Mouse (Mus musculus): ENCODE measurements around the gene Nrd1. TPM values are rescaled to one million over a fixed set of nuclear protein-coding genes. Genes with fewer than 3 reads are reported as not detected.

Nrd1 gene
- polyA plus RNA-seq, 1 experiment from 2014 or later: 77.0 TPM

DNA sequence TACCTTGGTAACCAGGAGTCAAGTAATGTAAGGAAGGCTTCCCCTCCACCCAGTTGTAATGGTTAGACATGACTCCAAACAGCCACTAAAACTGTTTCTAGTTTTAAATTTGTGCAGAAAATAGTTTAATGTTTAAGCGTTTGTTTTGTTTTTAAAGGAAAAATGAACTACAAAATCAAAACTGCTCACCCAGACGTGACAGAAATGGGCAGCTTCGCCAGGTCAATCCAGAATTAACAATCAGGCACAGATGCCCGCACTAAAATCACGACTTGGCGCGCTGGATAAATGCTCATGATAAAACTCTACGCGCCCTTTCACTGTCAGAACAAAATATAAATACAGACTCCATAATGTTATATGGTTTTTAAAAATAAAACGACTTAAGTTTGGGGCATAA lies 109.2 kb downstream of the Nrd1 start:
- H3K4me3 ChIP-seq: no peak overlapping the region
- no peak for DNase-seq (ENCODE audit: low spot score)
- H3K9me3 ChIP-seq (replicated peaks): no peaks in the 10 kb centered on the region
- WGBS: 91% methylated on average over 10 of the region's 10 CpGs
- no peaks in the 10 kb centered on the region for H3K36me3 ChIP-seq
- no peaks in the 10 kb centered on the region for H3K27me3 ChIP-seq (ENCODE audit: low read depth, poor library complexity, severe bottlenecking)
- H3K4me1 ChIP-seq: no peaks in the 10 kb centered on the region
- H3K27ac ChIP-seq: no peak overlapping the region

DNA sequence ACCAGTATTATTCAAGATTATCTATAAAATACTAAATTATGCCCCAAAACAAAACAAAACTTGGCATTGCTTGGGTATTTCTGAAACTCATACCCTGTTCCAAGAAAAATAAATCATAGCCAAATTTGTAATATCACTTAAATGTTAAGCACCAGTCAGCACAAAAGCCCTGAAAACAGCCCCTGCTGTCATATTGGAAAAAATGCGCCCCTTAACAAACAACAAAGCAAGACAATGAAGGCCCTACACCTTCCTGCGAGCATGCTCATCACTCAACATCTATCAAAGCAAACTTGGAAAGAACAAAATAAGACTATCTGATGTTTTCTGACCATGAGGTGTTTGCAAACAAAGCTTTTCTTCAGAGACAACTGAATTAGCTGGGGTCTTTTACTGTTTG lies 110.5 kb downstream of the Nrd1 start:
- Histone ChIP-seq H3K4me1 (no peaks in the 10 kb centered on the region), H3K9me3 (replicated peaks) (no peaks in the 10 kb centered on the region), H3K36me3 (no peaks in the 10 kb centered on the region), H3K4me3 (no peak overlapping the region), H3K27ac (no peak overlapping the region), H3K27me3 (ENCODE audit: low read depth, poor library complexity, severe bottlenecking) (no peaks in the 10 kb centered on the region)
- DNase-seq (ENCODE audit: low spot score): no peak
- WGBS: 90% methylated on average over 2 of the region's 2 CpGs

MicroRNAs encoded within 50 kb of the gene (microRNA counts, 519-probe panel; counts per million panel counts)
- microRNA mmu-miR-761: 684 counts per million, percentile 72 among the panel's probes with 10 or more counts

Small RNA genes lying within 50 kb of the gene (microRNA-seq; reads per million reads assigned to microRNA genes)
- gene Mir761: not detected

Other genes with a start within 250 kb of the Nrd1 start
- gene Zfyve9, start 219.9 kb upstream of the Nrd1 start, polyA plus RNA-seq (2016; fragmentation: Nextera tagmentation; extraction: Ambion mirVana): 4.5 and 5.1 TPM in 2 replicates
- gene Btf3l4, start 167.0 kb upstream of the Nrd1 start, polyA plus RNA-seq (2016; fragmentation: Nextera tagmentation; extraction: Ambion mirVana): 170 and 214 TPM in 2 replicates
- 93.4 and 102 TPM in 2 replicates for gene Txndc12, start 166.1 kb upstream of the Nrd1 start, polyA plus RNA-seq (2016; fragmentation: Nextera tagmentation; extraction: Ambion mirVana)
- gene Kti12, start 152.9 kb upstream of the Nrd1 start, polyA plus RNA-seq (2016; fragmentation: Nextera tagmentation; extraction: Ambion mirVana): 70.8 and 81.3 TPM in 2 replicates
- gene A730015C16Rik, start 152.0 kb upstream of the Nrd1 start, polyA plus RNA-seq (2016; fragmentation: Nextera tagmentation; extraction: Ambion mirVana): 1.5 and 2.0 TPM in 2 replicates
- gene Rab3b, start 121.6 kb upstream of the Nrd1 start, polyA plus RNA-seq (2016; fragmentation: Nextera tagmentation; extraction: Ambion mirVana): 8.0 and 11.3 TPM in 2 replicates
- gene Osbpl9, start 201.6 kb downstream of the Nrd1 start, polyA plus RNA-seq (2016; fragmentation: Nextera tagmentation; extraction: Ambion mirVana): 57.7 and 64.5 TPM in 2 replicates
- not detected in 2 replicates for gene Calr4, start 233.8 kb downstream of the Nrd1 start, polyA plus RNA-seq (2016; fragmentation: Nextera tagmentation; extraction: Ambion mirVana)

Data from limb, embryonic 10.5 days (tissue).